8 mouse cellular contexts compared by ENCODE assay signal in the genomic region with DNA sequence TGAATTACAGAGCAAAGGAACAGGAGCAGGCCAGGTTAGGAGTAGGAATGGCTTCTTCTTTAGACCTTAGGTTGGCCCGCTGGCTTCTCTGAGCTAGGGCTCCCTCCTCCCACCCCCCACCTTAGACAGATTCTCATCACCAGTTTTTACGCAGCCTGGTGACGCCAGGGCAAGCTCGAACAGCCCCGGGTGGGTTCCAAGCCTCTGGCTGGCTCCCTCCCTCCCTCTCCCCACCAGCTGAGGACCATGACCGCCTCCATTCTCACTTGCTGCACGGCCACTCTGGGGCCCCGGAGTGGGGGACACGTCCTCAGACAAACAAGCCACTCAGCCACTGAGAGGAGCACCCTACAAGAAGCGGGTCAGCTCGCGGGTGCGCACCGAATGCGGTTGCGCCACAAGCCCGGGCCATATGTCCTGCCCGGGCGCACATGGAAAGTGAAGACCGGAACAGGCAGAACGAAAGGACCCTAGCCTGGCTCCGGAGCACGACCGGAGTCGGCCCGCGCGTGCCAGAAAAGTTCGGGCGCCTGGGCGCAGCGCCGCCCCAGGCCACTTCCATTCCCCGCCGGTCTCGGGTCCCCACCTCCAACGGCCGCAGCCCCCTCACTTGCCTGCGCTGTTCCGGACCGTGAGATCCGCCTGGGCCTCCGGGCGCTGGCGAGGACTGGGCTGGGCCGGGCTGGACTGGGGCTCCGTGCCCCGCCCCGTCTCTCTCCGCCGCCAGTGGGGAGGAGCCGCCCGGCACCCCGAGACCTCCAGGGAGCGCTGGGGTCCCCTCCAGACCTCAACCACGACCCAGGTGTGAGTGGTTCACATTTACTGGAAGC. TPM values are rescaled to one million over a fixed set of nuclear protein-coding genes. Genes with fewer than 3 reads are reported as not detected.
DNase-seq lines count a peak whose midpoint lies in the region; ATAC-seq and TF ChIP-seq lines count a peak whose summit lies in the region.

No protein-coding gene starts in this region.

- peak overlapping the region; percentile 70 for H3K9ac ChIP-seq in embryonic facial prominence, embryonic 12.5 days
- H3K9ac ChIP-seq in liver, embryonic 15.5 days: peak overlapping the region; percentile 73
- H3K9ac ChIP-seq in stomach, postnatal 0 days (ENCODE audit: low read length): peak overlapping the region; percentile 97

- H3K4me1 ChIP-seq in embryonic facial prominence, embryonic 12.5 days: peaks cover 4% of the 10 kb centered on the region; the same call in 1 of the 2 replicates
- peaks cover 65% of the 10 kb centered on the region for H3K4me1 ChIP-seq in heart, embryonic 10.5 days
- H3K4me1 ChIP-seq in liver, embryonic 15.5 days (replicated peaks): peaks cover 77% of the 10 kb centered on the region
- H3K4me1 ChIP-seq in stomach, postnatal 0 days (replicated peaks; ENCODE audit: control insufficient read depth, insufficient read depth): peaks cover 7% of the 10 kb centered on the region; the same call in 1 of the 2 replicates

- H3K4me3 ChIP-seq in C2C12 (ENCODE audit: insufficient read depth, poor library complexity, severe bottlenecking): peak overlapping the region; percentile 47
- peak overlapping the region; percentile 61 for H3K4me3 ChIP-seq in embryonic facial prominence, embryonic 12.5 days
- H3K4me3 ChIP-seq in heart, embryonic 10.5 days: peak overlapping the region; percentile 68
- peak overlapping the region; percentile 71 for H3K4me3 ChIP-seq in liver, embryonic 15.5 days (replicated peaks)
- H3K4me3 ChIP-seq in stomach, postnatal 0 days (ENCODE audit: low read depth, low read length): peak overlapping the region; percentile 92

- peak; percentile 78 for ATAC-seq in embryonic facial prominence, embryonic 12.5 days (ENCODE audit: insufficient number of reproducible peaks, insufficient read depth, low FRiP score, low TSS enrichment)
- peak; percentile 88 for ATAC-seq in liver, embryonic 15.5 days (ENCODE audit: insufficient read depth)
- ATAC-seq in stomach, postnatal 0 days (ENCODE audit: low FRiP score, low TSS enrichment): peak; percentile 75

- TF ChIP-seq CTCF in C2C12 (IDR thresholded peaks at IDR 0.05; ENCODE audit: control insufficient read depth, insufficient read depth, insufficient read length): no peak
- no peak; the same call in 1 of the 2 replicates for TF ChIP-seq CTCF in stomach, postnatal 0 days (IDR thresholded peaks at IDR 0.05; ENCODE audit: low read depth)

- no peaks in the 10 kb centered on the region for H3K9me3 ChIP-seq in embryonic facial prominence, embryonic 12.5 days
- H3K9me3 ChIP-seq in heart, embryonic 10.5 days: no peaks in the 10 kb centered on the region
- H3K9me3 ChIP-seq in liver, embryonic 15.5 days (replicated peaks): no peaks in the 10 kb centered on the region
- no peaks in the 10 kb centered on the region for H3K9me3 ChIP-seq in stomach, postnatal 0 days (ENCODE audit: control insufficient read depth, low read length)

- peak overlapping the region; percentile 85 for H3K4me2 ChIP-seq in embryonic facial prominence, embryonic 12.5 days (replicated peaks)
- peak overlapping the region; percentile 84 for H3K4me2 ChIP-seq in liver, embryonic 15.5 days
- peak overlapping the region; percentile 76 for H3K4me2 ChIP-seq in stomach, postnatal 0 days (replicated peaks; ENCODE audit: low read depth)

- no peaks in the 10 kb centered on the region for H3K36me3 ChIP-seq in C2C12 (ENCODE audit: control insufficient read depth, insufficient read depth)
- H3K36me3 ChIP-seq in embryonic facial prominence, embryonic 12.5 days: no peaks in the 10 kb centered on the region
- no peaks in the 10 kb centered on the region for H3K36me3 ChIP-seq in heart, embryonic 10.5 days
- no peaks in the 10 kb centered on the region for H3K36me3 ChIP-seq in liver, embryonic 15.5 days (replicated peaks)
- H3K36me3 ChIP-seq in stomach, postnatal 0 days (ENCODE audit: control insufficient read depth, insufficient read depth, low read length): no peaks in the 10 kb centered on the region

- TF ChIP-seq EP300 in stomach, postnatal 0 days (optimal IDR thresholded peaks at IDR 0.05): no peak

- H3K27me3 ChIP-seq in C2C12 (ENCODE audit: control insufficient read depth, insufficient read depth, insufficient read length): no peaks in the 10 kb centered on the region
- H3K27me3 ChIP-seq in embryonic facial prominence, embryonic 12.5 days: no peaks in the 10 kb centered on the region
- no peaks in the 10 kb centered on the region for H3K27me3 ChIP-seq in heart, embryonic 10.5 days (ENCODE audit: insufficient read depth, poor library complexity, severe bottlenecking)
- H3K27me3 ChIP-seq in liver, embryonic 15.5 days: no peaks in the 10 kb centered on the region
- H3K27me3 ChIP-seq in stomach, postnatal 0 days (ENCODE audit: control insufficient read depth, insufficient read depth, low read length): no peaks in the 10 kb centered on the region

- WGBS in embryonic facial prominence, embryonic 12.5 days: under 1% methylated on average over 56 of the region's 56 CpGs
- under 1% methylated on average over 56 of the region's 56 CpGs for WGBS in heart, embryonic 10.5 days
- under 1% methylated on average over 56 of the region's 56 CpGs for WGBS in liver, embryonic 15.5 days (ENCODE audit: insufficient replicate concordance)
- under 1% methylated on average over 52 of the region's 56 CpGs for WGBS in stomach, postnatal 0 days

- H3K79me2 ChIP-seq in C2C12 (ENCODE audit: control insufficient read depth, insufficient read depth): peaks cover 53% of the 10 kb centered on the region

- DNase-seq in adrenal gland, postnatal 25 days: peak; percentile 84
- DNase-seq in heart, embryonic 10.5 days (ENCODE audit: low spot score): peak; percentile 88
- DNase-seq in kidney, adult 8-10 months: peak; percentile 70 to 71
- peak; percentile 74 for DNase-seq in neural tube, embryonic 10.5 days (ENCODE audit: extremely low spot score, low spot score)
- DNase-seq in stomach, postnatal 0 days (ENCODE audit: low spot score): peak; percentile 87

- H3K79me3 ChIP-seq in C2C12 (ENCODE audit: low read depth): peaks cover 40% of the 10 kb centered on the region

- peak overlapping the region; percentile 91 for H3ac ChIP-seq in C2C12 (ENCODE audit: control insufficient read depth, insufficient read length, low read depth)

- H3K27ac ChIP-seq in embryonic facial prominence, embryonic 12.5 days: peak overlapping the region; percentile 68
- peak overlapping the region; percentile 96 for H3K27ac ChIP-seq in heart, embryonic 10.5 days
- peak overlapping the region; percentile 76 for H3K27ac ChIP-seq in liver, embryonic 15.5 days (replicated peaks)
- peak overlapping the region; percentile 97 for H3K27ac ChIP-seq in stomach, postnatal 0 days (replicated peaks)

TF ChIP-seq in C2C12, 6 proteins besides CTCF, POLR2A, EP300 and RAD21 (continues in another document):
- no peak for TF ChIP-seq MYOD1 (IDR thresholded peaks at IDR 0.05; ENCODE audit: control insufficient read depth, insufficient read length, low read depth)
- TF ChIP-seq MAX (IDR thresholded peaks at IDR 0.05): no peak
- TF ChIP-seq USF1 (IDR thresholded peaks at IDR 0.05; ENCODE audit: low read depth): no peak
- no peak for TF ChIP-seq MYOG (IDR thresholded peaks at IDR 0.05; ENCODE audit: control insufficient read depth, extremely low read depth, insufficient read length)
- TF ChIP-seq FOSL1 (IDR thresholded peaks at IDR 0.05; ENCODE audit: insufficient read depth, low read length, poor library complexity, severe bottlenecking): no peak

RNA-seq across cellular contexts. Expression of a gene that starts 1.7 kb away (rescaled TPM):
- 38.1 TPM for polyA plus RNA-seq in C2C12 (2012; fragmentation: generic; extraction: Trizol)
- 83.1 and 84.7 TPM in 2 replicates for total RNA-seq in adrenal gland, postnatal 25 days (2021)
- polyA plus RNA-seq in embryonic facial prominence, embryonic 12.5 days (2016; fragmentation: Nextera tagmentation; extraction: Ambion mirVana): 18.4 and 20.1 TPM in 2 replicates
- 25.5 and 33.1 TPM in 2 replicates for polyA plus RNA-seq in heart, embryonic 10.5 days (2016; fragmentation: Nextera tagmentation; extraction: Ambion mirVana)
- polyA plus RNA-seq in liver, embryonic 15.5 days (2015; fragmentation: Nextera tagmentation; extraction: Ambion mirVana): 15.4 and 18.7 TPM in 2 replicates
- 109 and 118 TPM in 2 replicates for polyA plus RNA-seq in stomach, postnatal 0 days (2015; fragmentation: Nextera tagmentation; extraction: Ambion mirVana)

RNA-seq across cellular contexts. Expression of a gene that starts 19.0 kb away (rescaled TPM):
- 68.0 TPM for polyA plus RNA-seq in C2C12 (2012; fragmentation: generic; extraction: Trizol)
- total RNA-seq in adrenal gland, postnatal 25 days (2021): 65.2 and 75.9 TPM in 2 replicates
- 106 TPM in 2 replicates for polyA plus RNA-seq in embryonic facial prominence, embryonic 12.5 days (2016; fragmentation: Nextera tagmentation; extraction: Ambion mirVana)
- polyA plus RNA-seq in heart, embryonic 10.5 days (2016; fragmentation: Nextera tagmentation; extraction: Ambion mirVana): 170 and 253 TPM in 2 replicates
- polyA plus RNA-seq in liver, embryonic 15.5 days (2015; fragmentation: Nextera tagmentation; extraction: Ambion mirVana): 32.0 and 34.7 TPM in 2 replicates
- polyA plus RNA-seq in stomach, postnatal 0 days (2015; fragmentation: Nextera tagmentation; extraction: Ambion mirVana): 84.8 and 88.2 TPM in 2 replicates

RNA-seq across cellular contexts. Expression of a gene that starts 19.2 kb away (rescaled TPM):
- polyA plus RNA-seq in C2C12 (2012; fragmentation: generic; extraction: Trizol): 123 TPM
- total RNA-seq in adrenal gland, postnatal 25 days (2021): 157 and 183 TPM in 2 replicates
- 211 and 213 TPM in 2 replicates for polyA plus RNA-seq in embryonic facial prominence, embryonic 12.5 days (2016; fragmentation: Nextera tagmentation; extraction: Ambion mirVana)
- polyA plus RNA-seq in heart, embryonic 10.5 days (2016; fragmentation: Nextera tagmentation; extraction: Ambion mirVana): 224 and 261 TPM in 2 replicates
- polyA plus RNA-seq in liver, embryonic 15.5 days (2015; fragmentation: Nextera tagmentation; extraction: Ambion mirVana): 93.1 and 113 TPM in 2 replicates
- 154 and 157 TPM in 2 replicates for polyA plus RNA-seq in stomach, postnatal 0 days (2015; fragmentation: Nextera tagmentation; extraction: Ambion mirVana)

RNA-seq across cellular contexts. Expression of a gene that starts 25.4 kb away (rescaled TPM):
- polyA plus RNA-seq in C2C12 (2012; fragmentation: generic; extraction: Trizol): not detected
- total RNA-seq in adrenal gland, postnatal 25 days (2021): not detected in 2 replicates
- polyA plus RNA-seq in embryonic facial prominence, embryonic 12.5 days (2016; fragmentation: Nextera tagmentation; extraction: Ambion mirVana): not detected in 2 replicates
- polyA plus RNA-seq in heart, embryonic 10.5 days (2016; fragmentation: Nextera tagmentation; extraction: Ambion mirVana): 0.70 and 1.7 TPM in 2 replicates
- 0.29 and 0.68 TPM in 2 replicates for polyA plus RNA-seq in liver, embryonic 15.5 days (2015; fragmentation: Nextera tagmentation; extraction: Ambion mirVana)
- polyA plus RNA-seq in stomach, postnatal 0 days (2015; fragmentation: Nextera tagmentation; extraction: Ambion mirVana): 0.51 and 0.63 TPM in 2 replicates

RNA-seq across cellular contexts. Expression of a gene that starts 58.2 kb away (rescaled TPM):
- polyA plus RNA-seq in C2C12 (2012; fragmentation: generic; extraction: Trizol): not detected
- total RNA-seq in adrenal gland, postnatal 25 days (2021): 0.67 TPM in 2 replicates
- polyA plus RNA-seq in embryonic facial prominence, embryonic 12.5 days (2016; fragmentation: Nextera tagmentation; extraction: Ambion mirVana): 0.93 and 0.98 TPM in 2 replicates
- 0.20 and 0.28 TPM in 2 replicates for polyA plus RNA-seq in heart, embryonic 10.5 days (2016; fragmentation: Nextera tagmentation; extraction: Ambion mirVana)
- polyA plus RNA-seq in liver, embryonic 15.5 days (2015; fragmentation: Nextera tagmentation; extraction: Ambion mirVana): 0.06 TPM in 1 of 2 replicates, not detected in the other
- 0.50 and 0.73 TPM in 2 replicates for polyA plus RNA-seq in stomach, postnatal 0 days (2015; fragmentation: Nextera tagmentation; extraction: Ambion mirVana)

Comparison
In these comparisons a context has a peak if more than half of its experiments do, and no peak if none do; other contexts are left out.
1. Peak in every context shown above with its lines: DNase-seq, ATAC-seq, H3K4me3 ChIP-seq and H3K27ac ChIP-seq.